Comparison of ENCODE assay signal across 26 mouse cellular contexts in the genomic region with DNA sequence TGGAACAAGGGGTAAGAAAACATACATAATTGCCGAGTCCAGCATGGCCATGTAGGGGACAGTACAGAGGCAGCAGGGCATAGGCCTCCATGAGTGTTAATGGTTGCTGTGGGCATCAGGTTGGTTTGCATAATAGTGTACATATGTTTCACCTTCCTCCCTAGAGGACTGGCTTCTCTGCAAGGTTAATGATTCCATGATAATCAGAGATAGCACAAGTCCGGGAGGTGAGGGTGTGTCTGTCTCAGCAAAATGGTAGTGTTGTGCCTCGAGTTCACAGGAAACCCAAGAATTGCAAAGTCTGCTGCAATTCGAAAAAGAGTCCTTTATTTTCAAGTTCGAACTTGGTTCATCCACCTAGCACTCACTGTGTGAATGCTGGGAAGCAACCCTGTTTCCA. TPM values are rescaled to one million over a fixed set of nuclear protein-coding genes. Genes with fewer than 3 reads are reported as not detected.
DNase-seq lines count a peak whose midpoint lies in the region; ATAC-seq and TF ChIP-seq lines count a peak whose summit lies in the region.
"Had no signal": no experiment of that assay in that cellular context is flagged by ENCODE, and none has a peak within 500 bp of the region (broad histone marks: within the 10 kb centered on the region; RNA-seq: fewer than 3 reads in every experiment).

No protein-coding gene starts in this region.

- H3K9ac ChIP-seq in liver, embryonic 13.5 days: peak overlapping the region; percentile 17; the same call in 1 of the 2 replicates
- no peak overlapping the region; the same call in 1 of the 2 replicates for H3K9ac ChIP-seq in intestine, postnatal 0 days (ENCODE audit: low read depth, low read length)
- no peak overlapping the region for H3K9ac ChIP-seq in forebrain, embryonic 13.5 days
- H3K9ac ChIP-seq: embryonic facial prominence, embryonic 12.5 days; forebrain, embryonic 12.5 days; forebrain, embryonic 15.5 days had no signal

- intact Hi-C loops in heart, postnatal 36 days (cut with DNase I): no loop called here

- peak overlapping the region; percentile 45; the same call in 1 of the 2 replicates for H3K27ac ChIP-seq in liver, embryonic 13.5 days
- H3K27ac ChIP-seq in intestine, postnatal 0 days (ENCODE audit: low read depth, low read length): peak overlapping the region; percentile 64
- no peak overlapping the region for H3K27ac ChIP-seq in forebrain, embryonic 13.5 days
- no peak overlapping the region for H3K27ac ChIP-seq in forebrain, embryonic 10.5 days
- H3K27ac ChIP-seq: embryonic facial prominence, embryonic 10.5 days; embryonic facial prominence, embryonic 12.5 days; forebrain, embryonic 12.5 days; forebrain, embryonic 15.5 days had no signal

- no peaks in the 10 kb centered on the region for H3K9me3 ChIP-seq in liver, embryonic 13.5 days (replicated peaks)
- no peaks in the 10 kb centered on the region for H3K9me3 ChIP-seq in intestine, postnatal 0 days (ENCODE audit: control insufficient read depth)
- no peaks in the 10 kb centered on the region for H3K9me3 ChIP-seq in forebrain, embryonic 13.5 days (replicated peaks)
- H3K9me3 ChIP-seq in forebrain, embryonic 10.5 days: no peaks in the 10 kb centered on the region
- H3K9me3 ChIP-seq: embryonic facial prominence, embryonic 10.5 days; embryonic facial prominence, embryonic 12.5 days; forebrain, embryonic 12.5 days; forebrain, embryonic 15.5 days; G1E had no signal

- H3K4me1 ChIP-seq in liver, embryonic 13.5 days (replicated peaks): peaks cover 56% of the 10 kb centered on the region
- peaks cover 3% of the 10 kb centered on the region; the same call in 1 of the 2 replicates for H3K4me1 ChIP-seq in intestine, postnatal 0 days (replicated peaks; ENCODE audit: control insufficient read depth, insufficient read depth, low read length)
- H3K4me1 ChIP-seq in forebrain, embryonic 13.5 days: peaks cover 15% of the 10 kb centered on the region
- H3K4me1 ChIP-seq in forebrain, embryonic 10.5 days: peaks cover 16% of the 10 kb centered on the region

- DNase-seq in heart, adult 11 months: peak; percentile 29
- DNase-seq in heart, postnatal 36 days: no peak
- DNase-seq in liver, embryonic 13.5 days: no peak
- no peak for DNase-seq in liver
- DNase-seq in yolk sac, embryonic 10.5 days (ENCODE audit: low spot score): peak; percentile 55
- DNase-seq in forebrain, embryonic 10.5 days (ENCODE audit: extremely low spot score, low spot score): no peak
- DNase-seq: adrenal gland, adult 8-10 months; adrenal gland, postnatal 14 days; adrenal gland, postnatal 36 days; B cell, adult 2 months; cerebellum, adult 11-12 months; cerebellum, adult 2 months; cerebellum, adult 9-10 months; cerebellum, postnatal 10 days; cerebellum, postnatal 25 days had no signal

- H3K4me3 ChIP-seq in liver, embryonic 13.5 days (replicated peaks): no peak overlapping the region
- no peak overlapping the region for H3K4me3 ChIP-seq in intestine, postnatal 0 days (ENCODE audit: low read depth, low read length)
- no peak overlapping the region for H3K4me3 ChIP-seq in forebrain, embryonic 13.5 days
- H3K4me3 ChIP-seq in forebrain, embryonic 10.5 days: no peak overlapping the region
- H3K4me3 ChIP-seq: embryonic facial prominence, embryonic 10.5 days; embryonic facial prominence, embryonic 12.5 days; forebrain, embryonic 12.5 days; forebrain, embryonic 15.5 days had no signal

- no peaks in the 10 kb centered on the region for H3K36me3 ChIP-seq in liver, embryonic 13.5 days
- no peaks in the 10 kb centered on the region for H3K36me3 ChIP-seq in intestine, postnatal 0 days (ENCODE audit: control insufficient read depth, insufficient read depth)
- H3K36me3 ChIP-seq in forebrain, embryonic 13.5 days (ENCODE audit: poor library complexity, severe bottlenecking): no peaks in the 10 kb centered on the region
- no peaks in the 10 kb centered on the region for H3K36me3 ChIP-seq in forebrain, embryonic 10.5 days (replicated peaks)
- H3K36me3 ChIP-seq: embryonic facial prominence, embryonic 10.5 days; embryonic facial prominence, embryonic 12.5 days; forebrain, embryonic 12.5 days; forebrain, embryonic 15.5 days had no signal

- 54% methylated on average over 5 of the region's 5 CpGs for WGBS in liver, embryonic 13.5 days (ENCODE audit: insufficient replicate concordance)
- WGBS in intestine, postnatal 0 days: 39% methylated on average over 5 of the region's 5 CpGs
- 84% methylated on average over 5 of the region's 5 CpGs for WGBS in forebrain, embryonic 13.5 days
- 83% methylated on average over 5 of the region's 5 CpGs for WGBS in forebrain, embryonic 10.5 days

- H3K4me2 ChIP-seq in liver, embryonic 13.5 days: 0 out of 2 replicates have a peak overlapping the region, but pooled peaks have one; percentile 10
- H3K4me2 ChIP-seq in intestine, postnatal 0 days (replicated peaks; ENCODE audit: low read depth): 0 out of 2 replicates have a peak overlapping the region, but pooled peaks have one; percentile 21
- no peak overlapping the region for H3K4me2 ChIP-seq in forebrain, embryonic 13.5 days
- H3K4me2 ChIP-seq: embryonic facial prominence, embryonic 12.5 days; forebrain, embryonic 12.5 days; forebrain, embryonic 15.5 days had no signal

- no peak for TF ChIP-seq CTCF in intestine, postnatal 0 days (IDR thresholded peaks at IDR 0.05; ENCODE audit: low read depth)

- H3K27me3 ChIP-seq in liver, embryonic 13.5 days: no peaks in the 10 kb centered on the region
- H3K27me3 ChIP-seq in intestine, postnatal 0 days (replicated peaks; ENCODE audit: control insufficient read depth, insufficient read depth, low read length): no peaks in the 10 kb centered on the region
- H3K27me3 ChIP-seq in forebrain, embryonic 13.5 days: no peaks in the 10 kb centered on the region
- no peaks in the 10 kb centered on the region for H3K27me3 ChIP-seq in forebrain, embryonic 10.5 days (ENCODE audit: poor library complexity, severe bottlenecking)
- H3K27me3 ChIP-seq: CH12.LX; embryonic facial prominence, embryonic 12.5 days; forebrain, embryonic 12.5 days; forebrain, embryonic 15.5 days; Patski had no signal

- no peak for ATAC-seq in liver, embryonic 13.5 days (ENCODE audit: low read depth)
- peak; percentile 63 for ATAC-seq in intestine, postnatal 0 days
- no peak for ATAC-seq in forebrain, embryonic 13.5 days
- ATAC-seq: activated CD4-positive, CD25-positive, alpha-beta regulatory T cell, adult 4 months; CD4-positive, CD25-positive, alpha-beta regulatory T cell, adult 4 months; forebrain, embryonic 15.5 days; Patski had no signal

RNA-seq across cellular contexts. Expression of gene Zfp212, which starts 3.2 kb away (rescaled TPM):
- 1 to 10 TPM; 8.7 to 9.4 TPM for total RNA-seq in heart, postnatal 36 days (2021)
- polyA plus RNA-seq in liver, embryonic 13.5 days (2015; fragmentation: Nextera tagmentation; extraction: Ambion mirVana): 6.8 and 7.0 TPM in 2 replicates
- polyA plus RNA-seq in intestine, postnatal 0 days (2015; fragmentation: Nextera tagmentation; extraction: Ambion mirVana): 7.5 and 8.8 TPM in 2 replicates
- 21.0 and 25.4 TPM in 2 replicates for polyA plus RNA-seq in forebrain, embryonic 13.5 days (2015; fragmentation: Nextera tagmentation; extraction: Ambion mirVana)
- polyA plus RNA-seq in forebrain, embryonic 10.5 days (2016; fragmentation: Nextera tagmentation; extraction: Ambion mirVana): 19.6 and 20.2 TPM in 2 replicates

RNA-seq across cellular contexts. Expression of gene Zfp956, which starts 36.1 kb away (rescaled TPM):
- total RNA-seq in heart, postnatal 36 days (2021): 1 to 10 TPM; 1.3 to 3.1 TPM
- 3.1 and 3.5 TPM in 2 replicates for polyA plus RNA-seq in liver, embryonic 13.5 days (2015; fragmentation: Nextera tagmentation; extraction: Ambion mirVana)
- polyA plus RNA-seq in intestine, postnatal 0 days (2015; fragmentation: Nextera tagmentation; extraction: Ambion mirVana): 6.7 and 7.0 TPM in 2 replicates
- polyA plus RNA-seq in forebrain, embryonic 13.5 days (2015; fragmentation: Nextera tagmentation; extraction: Ambion mirVana): 11.2 and 13.3 TPM in 2 replicates
- polyA plus RNA-seq in forebrain, embryonic 10.5 days (2016; fragmentation: Nextera tagmentation; extraction: Ambion mirVana): 8.0 and 8.5 TPM in 2 replicates

RNA-seq across cellular contexts. Expression of gene Zfp282, which starts 40.0 kb away (rescaled TPM):
- 1 to 10 TPM; 6.0 to 6.1 TPM for total RNA-seq in heart, postnatal 36 days (2021)
- polyA plus RNA-seq in liver, embryonic 13.5 days (2015; fragmentation: Nextera tagmentation; extraction: Ambion mirVana): 3.1 and 3.8 TPM in 2 replicates
- 5.3 TPM in 2 replicates for polyA plus RNA-seq in intestine, postnatal 0 days (2015; fragmentation: Nextera tagmentation; extraction: Ambion mirVana)
- polyA plus RNA-seq in forebrain, embryonic 13.5 days (2015; fragmentation: Nextera tagmentation; extraction: Ambion mirVana): 18.7 and 19.1 TPM in 2 replicates
- polyA plus RNA-seq in forebrain, embryonic 10.5 days (2016; fragmentation: Nextera tagmentation; extraction: Ambion mirVana): 14.7 and 15.0 TPM in 2 replicates

Comparison
In these comparisons a context has a peak if more than half of its experiments do, and no peak if none do; other contexts are left out.
1. DNase-seq: peak in heart, adult 11 months (single experiment) and yolk sac, embryonic 10.5 days (single experiment); none in heart, postnatal 36 days (0 of 2), liver, embryonic 13.5 days (single experiment), liver (single experiment) and forebrain, embryonic 10.5 days (single experiment).
2. H3K27ac ChIP-seq: peak in liver, embryonic 13.5 days (single experiment) and intestine, postnatal 0 days (single experiment); none in forebrain, embryonic 13.5 days (single experiment) and forebrain, embryonic 10.5 days (single experiment).